8 mouse cellular contexts compared by ENCODE assay signal in the genomic region with DNA sequence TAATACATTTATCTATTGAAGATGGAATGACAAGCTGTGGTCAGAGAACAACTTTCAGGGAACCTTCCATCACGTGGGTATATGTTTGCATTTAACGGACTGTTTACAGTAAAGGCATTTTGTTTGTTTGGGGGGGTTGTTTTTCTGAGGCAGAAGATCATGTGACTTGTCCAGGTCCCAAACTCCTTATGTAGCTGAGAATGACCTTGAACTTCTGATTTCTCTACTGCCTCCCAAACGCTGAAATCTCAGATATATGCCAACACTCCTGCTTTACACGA. TPM values are rescaled to one million over a fixed set of nuclear protein-coding genes. Genes with fewer than 3 reads are reported as not detected.
DNase-seq lines count a peak whose midpoint lies in the region; ATAC-seq lines count a peak whose summit lies in the region.

No protein-coding gene starts in this region.

- 29% methylated on average over 4 of the region's 4 CpGs for WGBS in kidney, embryonic 14.5 days
- 27% methylated on average over 4 of the region's 4 CpGs for WGBS in hindbrain, embryonic 12.5 days
- WGBS in midbrain, embryonic 12.5 days, result 33% methylated on average over 4 of the region's 4 CpGs

- H3K9me3 ChIP-seq in kidney, embryonic 14.5 days (ENCODE audit: control insufficient read depth, low read length), result no peaks in the 10 kb centered on the region
- no peaks in the 10 kb centered on the region for H3K9me3 ChIP-seq in hindbrain, embryonic 12.5 days (replicated peaks)
- no peaks in the 10 kb centered on the region for H3K9me3 ChIP-seq in midbrain, embryonic 12.5 days

- no peak overlapping the region for H3K9ac ChIP-seq in kidney, embryonic 14.5 days (ENCODE audit: low read depth, low read length)
- no peak overlapping the region for H3K9ac ChIP-seq in hindbrain, embryonic 12.5 days
- H3K9ac ChIP-seq in midbrain, embryonic 12.5 days (replicated peaks), result no peak overlapping the region

- ATAC-seq in kidney, embryonic 14.5 days (ENCODE audit: low FRiP score, low TSS enrichment), result peak; percentile 7; the same call in 1 of the 2 replicates
- ATAC-seq in hindbrain, embryonic 12.5 days (ENCODE audit: low FRiP score), result peak; percentile 9; the same call in 1 of the 2 replicates
- ATAC-seq in midbrain, embryonic 12.5 days (ENCODE audit: low FRiP score, low read depth), result peak; percentile 11; the same call in 1 of the 2 replicates
- ATAC-seq in activated CD4-positive, CD25-positive, alpha-beta regulatory T cell, adult 4 months, result no peak

- H3K4me3 ChIP-seq in kidney, embryonic 14.5 days (ENCODE audit: low read length), result peak overlapping the region; percentile 94
- H3K4me3 ChIP-seq in hindbrain, embryonic 12.5 days, result peak overlapping the region; percentile 92
- peak overlapping the region; percentile 80 for H3K4me3 ChIP-seq in midbrain, embryonic 12.5 days

- H3K36me3 ChIP-seq in kidney, embryonic 14.5 days (ENCODE audit: control insufficient read depth, insufficient read depth, low read length), result peaks cover 3% of the 10 kb centered on the region; the same call in 1 of the 2 replicates
- H3K36me3 ChIP-seq in hindbrain, embryonic 12.5 days, result no peaks in the 10 kb centered on the region
- no peaks in the 10 kb centered on the region for H3K36me3 ChIP-seq in midbrain, embryonic 12.5 days

- no peak for DNase-seq in kidney, adult 18-20 months
- peak; percentile 5 for DNase-seq in Muller cell, postnatal 12 days (ENCODE audit: inconsistent ontology term)
- DNase-seq in B cell, adult 2 months, result no peak
- no peak for DNase-seq in cerebellum, adult 18-20 months

- H3K27ac ChIP-seq in kidney, embryonic 14.5 days (ENCODE audit: low read depth, low read length), result no peak overlapping the region
- H3K27ac ChIP-seq in hindbrain, embryonic 12.5 days, result no peak overlapping the region
- no peak overlapping the region for H3K27ac ChIP-seq in midbrain, embryonic 12.5 days (replicated peaks)

- H3K4me1 ChIP-seq in kidney, embryonic 14.5 days (ENCODE audit: control insufficient read depth, insufficient read depth, low read length), result peaks cover 7% of the 10 kb centered on the region; the same call in 1 of the 2 replicates
- H3K4me1 ChIP-seq in hindbrain, embryonic 12.5 days, result peaks cover 7% of the 10 kb centered on the region
- peaks cover 11% of the 10 kb centered on the region for H3K4me1 ChIP-seq in midbrain, embryonic 12.5 days

- H3K27me3 ChIP-seq in kidney, embryonic 14.5 days (ENCODE audit: control insufficient read depth, insufficient read depth, low read length), result no peaks in the 10 kb centered on the region
- H3K27me3 ChIP-seq in hindbrain, embryonic 12.5 days, result no peaks in the 10 kb centered on the region
- H3K27me3 ChIP-seq in midbrain, embryonic 12.5 days, result no peaks in the 10 kb centered on the region

- peak overlapping the region; percentile 78 for H3K4me2 ChIP-seq in kidney, embryonic 14.5 days (replicated peaks; ENCODE audit: low read depth, low read length)
- peak overlapping the region; percentile 83 for H3K4me2 ChIP-seq in hindbrain, embryonic 12.5 days (replicated peaks)
- peak overlapping the region; percentile 73 for H3K4me2 ChIP-seq in midbrain, embryonic 12.5 days (replicated peaks)

RNA-seq across cellular contexts. Expression of a gene that starts 0.5 kb away (rescaled TPM):
- polyA plus RNA-seq in kidney, embryonic 14.5 days (2014; fragmentation: Nextera tagmentation; extraction: Ambion mirVana), result 94.5 and 100 TPM in 2 replicates
- polyA plus RNA-seq in hindbrain, embryonic 12.5 days (2016; fragmentation: Nextera tagmentation; extraction: Ambion mirVana), result 68.5 and 82.2 TPM in 2 replicates
- 68.4 and 73.5 TPM in 2 replicates for polyA plus RNA-seq in midbrain, embryonic 12.5 days (2016; fragmentation: Nextera tagmentation; extraction: Ambion mirVana)
- 10 to 100 TPM; 66.0 to 68.8 TPM for polyA plus RNA-seq in activated CD4-positive, CD25-positive, alpha-beta regulatory T cell, adult 4 months (2017; shearing (Covaris generic))

RNA-seq across cellular contexts. Expression of a gene that starts 12.1 kb away (rescaled TPM):
- not detected in 2 replicates for polyA plus RNA-seq in kidney, embryonic 14.5 days (2014; fragmentation: Nextera tagmentation; extraction: Ambion mirVana)
- polyA plus RNA-seq in hindbrain, embryonic 12.5 days (2016; fragmentation: Nextera tagmentation; extraction: Ambion mirVana), result not detected in 2 replicates
- not detected in 2 replicates for polyA plus RNA-seq in midbrain, embryonic 12.5 days (2016; fragmentation: Nextera tagmentation; extraction: Ambion mirVana)
- not detected for polyA plus RNA-seq in activated CD4-positive, CD25-positive, alpha-beta regulatory T cell, adult 4 months (2017; shearing (Covaris generic))

RNA-seq across cellular contexts. Expression of a gene that starts 55.2 kb away (rescaled TPM):
- polyA plus RNA-seq in kidney, embryonic 14.5 days (2014; fragmentation: Nextera tagmentation; extraction: Ambion mirVana), result 1,219 and 1,442 TPM in 2 replicates
- polyA plus RNA-seq in hindbrain, embryonic 12.5 days (2016; fragmentation: Nextera tagmentation; extraction: Ambion mirVana), result 663 and 741 TPM in 2 replicates
- 717 and 736 TPM in 2 replicates for polyA plus RNA-seq in midbrain, embryonic 12.5 days (2016; fragmentation: Nextera tagmentation; extraction: Ambion mirVana)
- 1,000 to 10,000 TPM; 2,260 to 2,984 TPM for polyA plus RNA-seq in activated CD4-positive, CD25-positive, alpha-beta regulatory T cell, adult 4 months (2017; shearing (Covaris generic))

RNA-seq across cellular contexts. Expression of a gene that starts 55.3 kb away (rescaled TPM):
- polyA plus RNA-seq in kidney, embryonic 14.5 days (2014; fragmentation: Nextera tagmentation; extraction: Ambion mirVana), result 66.5 and 68.3 TPM in 2 replicates
- polyA plus RNA-seq in hindbrain, embryonic 12.5 days (2016; fragmentation: Nextera tagmentation; extraction: Ambion mirVana), result 58.3 and 60.2 TPM in 2 replicates
- polyA plus RNA-seq in midbrain, embryonic 12.5 days (2016; fragmentation: Nextera tagmentation; extraction: Ambion mirVana), result 61.1 and 64.1 TPM in 2 replicates
- 10 to 100 TPM; 38.7 to 39.1 TPM for polyA plus RNA-seq in activated CD4-positive, CD25-positive, alpha-beta regulatory T cell, adult 4 months (2017; shearing (Covaris generic))
